Mouse (Mus musculus): ENCODE results near the gene Cad. TPM values are rescaled to one million over a fixed set of nuclear protein-coding genes. Genes with fewer than 3 reads are reported as not detected.

The Cad gene
- total and polyA plus RNA-seq, 3 experiments = 228 to 383 (median 254) TPM

DNA sequence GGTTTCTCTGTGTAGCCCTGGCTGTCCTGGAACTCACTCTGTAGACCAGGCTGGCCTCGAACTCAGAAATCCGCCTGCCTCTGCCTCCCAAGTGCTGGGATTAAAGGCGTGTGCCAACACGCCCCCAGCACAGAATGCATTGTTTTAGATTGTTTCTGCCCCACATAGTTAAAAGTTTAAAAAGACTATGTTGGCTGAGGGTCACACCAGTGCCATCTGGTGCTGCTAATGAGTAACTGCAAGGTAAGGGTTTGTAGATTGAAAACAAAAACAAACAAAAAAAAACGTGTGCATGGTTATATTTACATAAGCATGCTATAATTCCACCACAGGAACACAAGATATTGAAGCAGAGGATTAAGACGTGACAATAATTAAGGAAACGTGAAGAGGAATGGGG, 56.2 kb downstream of the Cad start:
- TF ChIP-seq ZMIZ1 (IDR thresholded peaks at IDR 0.05; ENCODE audit: low read depth, low read length) = no peak
- 0 out of 2 replicates have a peak, but pooled peaks have one; percentile 31 for TF ChIP-seq SIN3A (IDR thresholded peaks at IDR 0.05; ENCODE audit: low read length)
- 0 out of 2 replicates have a peak, but pooled peaks have one; percentile 30 for TF ChIP-seq JUND (IDR thresholded peaks at IDR 0.05; ENCODE audit: low read depth, low read length)
- TF ChIP-seq MAFK (IDR thresholded peaks at IDR 0.05; ENCODE audit: borderline replicate concordance, low read depth, low read length) = no peak
- TF ChIP-seq BHLHE40 (IDR thresholded peaks at IDR 0.05; ENCODE audit: borderline replicate concordance, low read depth, low read length) = no peak
- peak; percentile 69 for TF ChIP-seq RAD21 (IDR thresholded peaks at IDR 0.05; ENCODE audit: low read depth, low read length)
- peak; percentile 67 for TF ChIP-seq ZNF384 (IDR thresholded peaks at IDR 0.05; ENCODE audit: low read depth, low read length)
- no peak for TF ChIP-seq USF1 (IDR thresholded peaks at IDR 0.05; ENCODE audit: low read depth, low read length)
- TF ChIP-seq SMC3 (IDR thresholded peaks at IDR 0.05; ENCODE audit: low read depth, low read length) = peak; percentile 87
- peak; percentile 50 for TF ChIP-seq ZC3H11A (IDR thresholded peaks at IDR 0.05; ENCODE audit: low read depth, low read length)
- TF ChIP-seq CTCF (IDR thresholded peaks at IDR 0.05 in 2 of 3, conservative IDR thresholded peaks at IDR 0.05 in 1 of 3; ENCODE audit: control insufficient read depth in 1 of 3, insufficient read depth in 1 of 3, low read depth in 2 of 3, low read length in 3 of 3, poor library complexity in 1 of 3, severe bottlenecking in 1 of 3) = peak; percentile 47 to 78 (median 74)
- no peak for TF ChIP-seq ETS1 (IDR thresholded peaks at IDR 0.05; ENCODE audit: low read depth, low read length)
- no peak overlapping the region for H3K27ac ChIP-seq (ENCODE audit: control insufficient read depth, low read depth, low read length)
- DNase-seq (ENCODE audit: low read depth, low spot score) = peak; percentile 69
- H3K27me3 ChIP-seq (ENCODE audit: control insufficient read depth in 1 of 2, insufficient read depth in 2 of 2, low read length in 2 of 2) = peaks cover 3 to 11% of the 10 kb centered on the region in 2 experiments
- H3K4me1 ChIP-seq (ENCODE audit: control insufficient read depth in 1 of 2, insufficient read depth in 2 of 2, low read length in 2 of 2) = no peaks in the 10 kb centered on the region
- no peaks in the 10 kb centered on the region for H3K36me3 ChIP-seq (ENCODE audit: control insufficient read depth in 1 of 2, insufficient read depth in 2 of 2, low read length in 2 of 2)
- H3K9me3 ChIP-seq (replicated peaks; ENCODE audit: insufficient read depth, low read length) = no peaks in the 10 kb centered on the region
- H3K9ac ChIP-seq (ENCODE audit: control insufficient read depth, low read depth, low read length, poor library complexity, severe bottlenecking) = no peak overlapping the region
- H3K4me3 ChIP-seq (ENCODE audit: control insufficient read depth in 1 of 2, insufficient read depth in 1 of 2, low read depth in 2 of 2, low read length in 2 of 2) = no peak overlapping the region
- H3K79me2 ChIP-seq (ENCODE audit: control insufficient read depth, insufficient read depth, low read length, poor library complexity) = no peaks in the 10 kb centered on the region

- H3K27me3 ChIP-seq (ENCODE audit: control insufficient read depth in 1 of 2, insufficient read depth in 2 of 2, low read length in 2 of 2) = peaks cover 6 to 18% of the 10 kb centered on the region in 2 experiments
- H3K27ac ChIP-seq (ENCODE audit: control insufficient read depth, low read depth, low read length) = no peak within 1 kb of the TSS
- no peak within 1 kb of the TSS for H3K9ac ChIP-seq (ENCODE audit: control insufficient read depth, low read depth, low read length, poor library complexity, severe bottlenecking)
- TF ChIP-seq TBP (IDR thresholded peaks at IDR 0.05; ENCODE audit: low read depth, low read length) = no peak
- TF ChIP-seq JUND (IDR thresholded peaks at IDR 0.05; ENCODE audit: low read depth, low read length) = no peak
- no peak for TF ChIP-seq NELFE (IDR thresholded peaks at IDR 0.05; ENCODE audit: low read depth, low read length)
- TF ChIP-seq MAZ (IDR thresholded peaks at IDR 0.05; ENCODE audit: low read depth, low read length) = no peak
- TF ChIP-seq ZMIZ1 (IDR thresholded peaks at IDR 0.05; ENCODE audit: low read depth, low read length) = no peak
- TF ChIP-seq RAD21 (IDR thresholded peaks at IDR 0.05; ENCODE audit: low read depth, low read length) = no peak
- TF ChIP-seq USF2 (IDR thresholded peaks at IDR 0.05; ENCODE audit: borderline replicate concordance in 1 of 2, insufficient read depth in 1 of 2, low read depth in 1 of 2, low read length in 2 of 2) = no peak
- no peak for TF ChIP-seq POLR2A (IDR thresholded peaks at IDR 0.05; ENCODE audit: control insufficient read depth in 1 of 2, insufficient read depth in 1 of 2, low read depth in 1 of 2, low read length in 2 of 2, poor library complexity in 1 of 2)
- TF ChIP-seq E2F4 (IDR thresholded peaks at IDR 0.05; ENCODE audit: borderline replicate concordance, low read depth, low read length) = no peak
- no peak for TF ChIP-seq TCF12 (IDR thresholded peaks at IDR 0.05; ENCODE audit: low read depth, low read length)
- TF ChIP-seq MAFK (IDR thresholded peaks at IDR 0.05; ENCODE audit: borderline replicate concordance, low read depth, low read length) = no peak
- no peak for TF ChIP-seq HCFC1 (IDR thresholded peaks at IDR 0.05; ENCODE audit: low read depth, low read length)
- H3K36me3 ChIP-seq (ENCODE audit: control insufficient read depth in 1 of 2, insufficient read depth in 2 of 2, low read length in 2 of 2) = peaks cover 0 to 4% of the 10 kb centered on the region in 2 experiments; a peak in 1 of 4 replicates
- no peaks in the 10 kb centered on the region for H3K9me3 ChIP-seq (replicated peaks; ENCODE audit: insufficient read depth, low read length)
- DNase-seq (ENCODE audit: low read depth, low spot score) = no peak
- no peak within 1 kb of the TSS for H3K4me3 ChIP-seq (ENCODE audit: control insufficient read depth in 1 of 2, insufficient read depth in 1 of 2, low read depth in 2 of 2, low read length in 2 of 2)
- peaks cover 1 to 4% of the 10 kb centered on the region in 2 experiments; a peak in 3 of 4 replicates for H3K4me1 ChIP-seq (ENCODE audit: control insufficient read depth in 1 of 2, insufficient read depth in 2 of 2, low read length in 2 of 2)
- H3K79me2 ChIP-seq (ENCODE audit: control insufficient read depth, insufficient read depth, low read length, poor library complexity) = no peaks in the 10 kb centered on the region
These were observed 61.8 kb downstream of the Cad start, which contains the start of gene Trim54 for GRCm38 (mm10) chr5:31116354-31116753. Gene Trim54, plus strand, starts transcription at chr5:31116712.
